Mouse (Mus musculus) cerebellum, adult 9-10 months (tissue): Measurements from ENCODE around the gene Svs4.
"Not testable (repeated sequence)": the region's sequence is repeated elsewhere in the genome, so short reads cannot be mapped to it uniquely, and the experiment has no call there.

Experiments used
- DNase-seq: peaks from one replicate; pipeline ENCODE4 v3.0.0; 2022

Gene Svs4

GRCm38 (mm10) chr2:164278359-164278758 lies at the start of gene Svs4:
Svs4 (minus strand) TSS chr2:164278459.
- no peak for DNase-seq

- DNase-seq, result no peak
Observed at GRCm38 (mm10) chr2:164320983-164321382, 42.7 kb upstream of the Svs4 start.

- DNase-seq, result not testable (repeated sequence)
Observed at GRCm38 (mm10) chr2:164316451-164316850, 38.2 kb upstream of the Svs4 start, which contains the start of gene Svs6. Svs6 (plus strand) TSS chr2:164316751.

- not testable (repeated sequence) for DNase-seq
Observed at GRCm38 (mm10) chr2:164315460-164315859, 37.2 kb upstream of the Svs4 start.

- no peak for DNase-seq
Observed at GRCm38 (mm10) chr2:164312599-164312998, 34.3 kb upstream of the Svs4 start.

GRCm38 (mm10) chr2:164288968-164289367 lies 10.7 kb upstream of the Svs4 start, which contains the start of gene Svs3a:
Svs3a (plus strand) TSS chr2:164289268.
- DNase-seq, result not testable (repeated sequence)

GRCm38 (mm10) chr2:164256540-164256939 lies 21.7 kb downstream of the Svs4 start, which contains the start of gene Svs3b:
Svs3b (minus strand) TSS chr2:164256640.
- DNase-seq, result not testable (repeated sequence)

- no peak for DNase-seq
Observed at GRCm38 (mm10) chr2:164238366-164238765, 39.9 kb downstream of the Svs4 start, which contains the start of gene Svs2. Svs2 (minus strand) TSS chr2:164238466.

- DNase-seq, result no peak
Observed at GRCm38 (mm10) chr2:164232671-164233070, 45.6 kb downstream of the Svs4 start.

- no peak for DNase-seq
Observed at GRCm38 (mm10) chr2:164228361-164229070, 49.7 kb downstream of the Svs4 start.
